Mouse (Mus musculus) heart, embryonic 13.5 days (tissue): ENCODE measurements at regions not wholly inside any gene's neighbourhood (a gene's known extent, or its start where the extent isn't known, plus 50 kb on each side); places are given as distances from the start of the nearest gene placed in this dataset.

ENCODE experiments used
- ATAC-seq: fragments of 200-750 bp; cut with Nextera tagmentation; 2 replicates; pipeline ENCODE4 v1.8.0; 2017; ENCODE audit warnings: moderate TSS enrichment; ENCODE audit not compliant: insufficient number of reproducible peaks, low FRiP score, low TSS enrichment; ENCODE audit errors: extremely low read depth
- H3K27ac ChIP-seq: fragments of 300-500 bp; sonication (generic); replicated peaks from 2 replicates; pipeline ENCODE4 v1.5.1; 2015; ENCODE audit warnings: moderate library complexity, mild to moderate bottlenecking, inconsistent platforms
- H3K27me3 ChIP-seq: fragments of 300-500 bp; sonication (generic); replicated peaks from 2 replicates; pipeline ENCODE4 v1.6.1; 2015; ENCODE audit warnings: mild to moderate bottlenecking, inconsistent platforms
- H3K36me3 ChIP-seq: fragments of 300-500 bp; sonication (generic); 2 replicates; pipeline ENCODE4 v1.6.1; 2015; ENCODE audit warnings: mild to moderate bottlenecking, inconsistent platforms
- H3K4me1 ChIP-seq: fragments of 300-500 bp; sonication (generic); 2 replicates; pipeline ENCODE4 v1.6.1; 2015; ENCODE audit warnings: inconsistent platforms
- H3K4me2 ChIP-seq: fragments of 300-500 bp; sonication (generic); 2 replicates; pipeline ENCODE4 v1.6.1; 2015; ENCODE audit warnings: inconsistent platforms, mild to moderate bottlenecking, moderate library complexity
- H3K4me3 ChIP-seq: fragments of 300-500 bp; sonication (generic); 2 replicates; pipeline ENCODE4 v1.5.1; 2015; ENCODE audit warnings: moderate library complexity, mild to moderate bottlenecking, inconsistent platforms
- H3K9ac ChIP-seq: fragments of 300-500 bp; sonication (generic); 2 replicates; pipeline ENCODE4 v1.6.1; 2015; ENCODE audit warnings: inconsistent platforms, mild to moderate bottlenecking, moderate library complexity
- H3K9me3 ChIP-seq: fragments of 300-500 bp; sonication (generic); 2 replicates; pipeline ENCODE4 v1.6.1; 2016; ENCODE audit warnings: inconsistent platforms
- WGBS: fragments of 180-500 bp; shearing (Covaris S2); methylation state at CpG from one replicate; pipeline ENCODE4 v1.1.7; 2015; ENCODE audit warnings: mixed read lengths; 5-methylcytosine and 5-hydroxymethylcytosine counted together

GRCm38 (mm10) chr7:136137831-136138602 is 421.9 kb upstream of the Mki67 start:
- no peak overlapping the region for H3K4me3 ChIP-seq
- H3K4me2 ChIP-seq: no peak overlapping the region
- 79% methylated on average over 15 of the region's 15 CpGs for WGBS
- no peaks in the 10 kb centered on the region for H3K4me1 ChIP-seq
- ATAC-seq: no peak
- no peaks in the 10 kb centered on the region for H3K9me3 ChIP-seq
- no peak overlapping the region for H3K27ac ChIP-seq
- H3K36me3 ChIP-seq: no peaks in the 10 kb centered on the region
- no peak overlapping the region for H3K9ac ChIP-seq
- no peaks in the 10 kb centered on the region for H3K27me3 ChIP-seq

- Histone ChIP-seq H3K27me3 (no peaks in the 10 kb centered on the region), H3K4me3 (no peak overlapping the region), H3K9ac (no peak overlapping the region), H3K36me3 (no peaks in the 10 kb centered on the region), H3K9me3 (no peaks in the 10 kb centered on the region), H3K4me1 (no peaks in the 10 kb centered on the region), H3K4me2 (no peak overlapping the region), H3K27ac (no peak overlapping the region)
- ATAC-seq: no peak
Observed at GRCm38 (mm10) chr7:136142832-136143231, 426.7 kb upstream of the Mki67 start.

GRCm38 (mm10) chr7:136150196-136150595 is 434.0 kb upstream of the Mki67 start:
- no peaks in the 10 kb centered on the region for H3K4me1 ChIP-seq
- H3K27ac ChIP-seq: no peak overlapping the region
- H3K27me3 ChIP-seq: peaks cover 2% of the 10 kb centered on the region; the same call in 1 of the 2 replicates
- H3K36me3 ChIP-seq: no peaks in the 10 kb centered on the region
- ATAC-seq: no peak
- H3K4me3 ChIP-seq: no peak overlapping the region
- H3K4me2 ChIP-seq: no peak overlapping the region
- no peak overlapping the region for H3K9ac ChIP-seq
- 66% methylated on average over 5 of the region's 5 CpGs for WGBS
- no peaks in the 10 kb centered on the region for H3K9me3 ChIP-seq

GRCm38 (mm10) chr7:136151301-136151930 is 435.3 kb upstream of the Mki67 start:
- WGBS: 61% methylated on average over 4 of the region's 4 CpGs
- H3K4me3 ChIP-seq: no peak overlapping the region
- H3K4me2 ChIP-seq: no peak overlapping the region
- ATAC-seq: no peak
- H3K9ac ChIP-seq: no peak overlapping the region
- H3K27me3 ChIP-seq: peaks cover 2% of the 10 kb centered on the region; the same call in 1 of the 2 replicates
- no peak overlapping the region for H3K27ac ChIP-seq
- no peaks in the 10 kb centered on the region for H3K9me3 ChIP-seq
- H3K36me3 ChIP-seq: no peaks in the 10 kb centered on the region
- H3K4me1 ChIP-seq: no peaks in the 10 kb centered on the region

GRCm38 (mm10) chr7:136152470-136152869 is 436.3 kb upstream of the Mki67 start:
- WGBS: 30% methylated on average over 5 of the region's 5 CpGs
- H3K36me3 ChIP-seq: no peaks in the 10 kb centered on the region
- H3K9me3 ChIP-seq: no peaks in the 10 kb centered on the region
- H3K4me1 ChIP-seq: no peaks in the 10 kb centered on the region
- no peak overlapping the region for H3K4me2 ChIP-seq
- no peak for ATAC-seq
- H3K27ac ChIP-seq: no peak overlapping the region
- no peak overlapping the region for H3K4me3 ChIP-seq
- peaks cover 2% of the 10 kb centered on the region; the same call in 1 of the 2 replicates for H3K27me3 ChIP-seq
- no peak overlapping the region for H3K9ac ChIP-seq

- no peaks in the 10 kb centered on the region for H3K9me3 ChIP-seq
- peaks cover 2% of the 10 kb centered on the region; the same call in 1 of the 2 replicates for H3K27me3 ChIP-seq
- no peak overlapping the region for H3K4me2 ChIP-seq
- H3K9ac ChIP-seq: no peak overlapping the region
- no peaks in the 10 kb centered on the region for H3K36me3 ChIP-seq
- no peaks in the 10 kb centered on the region for H3K4me1 ChIP-seq
- WGBS: 71% methylated on average over 3 of the region's 3 CpGs
- ATAC-seq: no peak
- no peak overlapping the region for H3K27ac ChIP-seq
- H3K4me3 ChIP-seq: no peak overlapping the region
Observed at GRCm38 (mm10) chr7:136153621-136154020, 437.5 kb upstream of the Mki67 start.

- Histone ChIP-seq H3K4me1 (no peaks in the 10 kb centered on the region), H3K27me3 (0 out of 2 replicates have a peak, but pooled peaks cover 2% of the 10 kb centered on the region), H3K36me3 (no peaks in the 10 kb centered on the region), H3K4me3 (no peak overlapping the region), H3K9ac (no peak overlapping the region), H3K27ac (no peak overlapping the region), H3K4me2 (no peak overlapping the region), H3K9me3 (no peaks in the 10 kb centered on the region)
- no peak for ATAC-seq
- WGBS: 35% methylated on average over 4 of the region's 4 CpGs
Observed at GRCm38 (mm10) chr7:136159136-136159535, 443.0 kb upstream of the Mki67 start.

GRCm38 (mm10) chr7:136161526-136161925 is 445.4 kb upstream of the Mki67 start:
- Histone ChIP-seq H3K4me1 (no peaks in the 10 kb centered on the region), H3K27ac (no peak overlapping the region), H3K36me3 (no peaks in the 10 kb centered on the region), H3K9me3 (no peaks in the 10 kb centered on the region), H3K4me2 (no peak overlapping the region), H3K27me3 (no peaks in the 10 kb centered on the region), H3K9ac (no peak overlapping the region), H3K4me3 (no peak overlapping the region)
- ATAC-seq: no peak
- 58% methylated on average over 2 of the region's 2 CpGs for WGBS

GRCm38 (mm10) chr7:136164834-136165233 is 448.7 kb upstream of the Mki67 start:
- H3K27ac ChIP-seq: no peak overlapping the region
- no peak overlapping the region for H3K4me2 ChIP-seq
- H3K36me3 ChIP-seq: no peaks in the 10 kb centered on the region
- no peak overlapping the region for H3K9ac ChIP-seq
- H3K27me3 ChIP-seq: no peaks in the 10 kb centered on the region
- no peak overlapping the region for H3K4me3 ChIP-seq
- H3K9me3 ChIP-seq: no peaks in the 10 kb centered on the region
- H3K4me1 ChIP-seq: no peaks in the 10 kb centered on the region
- WGBS: 70% methylated on average over 5 of the region's 5 CpGs
- ATAC-seq: no peak

GRCm38 (mm10) chr7:136169261-136169660 is 453.1 kb upstream of the Mki67 start:
- no peak overlapping the region for H3K4me3 ChIP-seq
- no peaks in the 10 kb centered on the region for H3K27me3 ChIP-seq
- H3K4me2 ChIP-seq: no peak overlapping the region
- ATAC-seq: no peak
- no peak overlapping the region for H3K9ac ChIP-seq
- no peak overlapping the region for H3K27ac ChIP-seq
- no peaks in the 10 kb centered on the region for H3K36me3 ChIP-seq
- no peaks in the 10 kb centered on the region for H3K9me3 ChIP-seq
- no peaks in the 10 kb centered on the region for H3K4me1 ChIP-seq
- 75% methylated on average over 4 of the region's 4 CpGs for WGBS

- Histone ChIP-seq H3K36me3 (no peaks in the 10 kb centered on the region), H3K4me2 (no peak overlapping the region), H3K9me3 (peaks cover 5% of the 10 kb centered on the region), H3K27ac (no peak overlapping the region), H3K27me3 (0 out of 2 replicates have a peak, but pooled peaks cover 4% of the 10 kb centered on the region), H3K4me3 (no peak overlapping the region), H3K4me1 (peaks cover 2% of the 10 kb centered on the region), H3K9ac (no peak overlapping the region)
- ATAC-seq: no peak
Observed at GRCm38 (mm10) chr7:136176373-136176772, 460.2 kb upstream of the Mki67 start.

GRCm38 (mm10) chr7:136180996-136181395 is 464.8 kb upstream of the Mki67 start:
- no peak for ATAC-seq

More at GRCm38 (mm10) chr7:136180996-136181395, 464.8 kb upstream of the Mki67 start:
- Histone ChIP-seq H3K27me3 (peaks cover 8% of the 10 kb centered on the region; the same call in 1 of the 2 replicates), H3K4me1 (peaks cover 15% of the 10 kb centered on the region), H3K4me3 (no peak overlapping the region), H3K4me2 (no peak overlapping the region), H3K9ac (no peak overlapping the region), H3K36me3 (no peaks in the 10 kb centered on the region), H3K9me3 (peaks cover 5% of the 10 kb centered on the region), H3K27ac (no peak overlapping the region)
- WGBS: 63% methylated on average over 6 of the region's 6 CpGs
